Mouse (Mus musculus) thymus, postnatal 25 days (tissue): ENCODE data around the gene Gm21693.
"Not testable (repeated sequence)": the region's sequence is repeated elsewhere in the genome, so short reads cannot be mapped to it uniquely, and the experiment has no call there.

Source experiments
- DNase-seq: peaks from one replicate; pipeline ENCODE4 v3.0.0; 2022

Gm21693 gene

GRCm38 (mm10) chrY:3345229-3345628 lies at the start of gene Gm21693:
TSS of gene Gm21693 (minus strand) at chrY:3345329.
- DNase-seq, result not testable (repeated sequence)

- not testable (repeated sequence) for DNase-seq
Measured at GRCm38 (mm10) chrY:3340661-3341060, 4.5 kb downstream of the Gm21693 start.

- DNase-seq, result not testable (repeated sequence)
Measured at GRCm38 (mm10) chrY:3306349-3306748, 38.8 kb downstream of the Gm21693 start, which contains the start of gene Gm21677. TSS of gene Gm21677 (minus strand) at chrY:3306449.
